Comparison of ENCODE assay signal across 8 mouse cellular contexts in genomic region chr15:99049473-99050253, GRCm38 (mm10). TPM values are rescaled to one million over a fixed set of nuclear protein-coding genes. Genes with fewer than 3 reads are reported as not detected.
DNase-seq lines count a peak whose midpoint lies in the region; ATAC-seq and TF ChIP-seq lines count a peak whose summit lies in the region.
"Had no signal": no experiment of that assay in that cellular context is flagged by ENCODE, and none has a peak within 500 bp of the region (broad histone marks: within the 10 kb centered on the region; RNA-seq: fewer than 3 reads in every experiment).

No protein-coding gene starts in this region.

- H3K27me3 ChIP-seq in kidney, embryonic 16.5 days (ENCODE audit: insufficient read depth, low read length) = peaks cover 25% of the 10 kb centered on the region
- peaks cover 23% of the 10 kb centered on the region for H3K27me3 ChIP-seq in liver, postnatal 0 days (ENCODE audit: insufficient read depth, low read length)

- peak; percentile 93 for TF ChIP-seq CTCF in liver, postnatal 0 days (IDR thresholded peaks at IDR 0.05; ENCODE audit: low read depth)

- no peak for TF ChIP-seq EP300 in liver, postnatal 0 days (IDR thresholded peaks at IDR 0.05; ENCODE audit: low read depth)

- no peak overlapping the region for H3K4me3 ChIP-seq in kidney, embryonic 16.5 days (ENCODE audit: low read length)
- no peak overlapping the region for H3K4me3 ChIP-seq in liver, postnatal 0 days (ENCODE audit: low read depth, low read length)
- H3K4me3 ChIP-seq: liver, embryonic 13.5 days had no signal

- no peak overlapping the region for H3K27ac ChIP-seq in kidney, embryonic 16.5 days (ENCODE audit: low read length)
- H3K27ac ChIP-seq in liver, postnatal 0 days (ENCODE audit: low read depth) = no peak overlapping the region
- H3K27ac ChIP-seq: liver, embryonic 13.5 days had no signal

- no peak overlapping the region for H3K9ac ChIP-seq in kidney, embryonic 16.5 days (replicated peaks; ENCODE audit: low read length)
- no peak overlapping the region for H3K9ac ChIP-seq in liver, postnatal 0 days (replicated peaks)
- H3K9ac ChIP-seq: liver, embryonic 13.5 days had no signal

- H3K4me2 ChIP-seq in kidney, embryonic 16.5 days (replicated peaks; ENCODE audit: low read depth, low read length) = no peak overlapping the region
- no peak overlapping the region for H3K4me2 ChIP-seq in liver, postnatal 0 days (ENCODE audit: low read depth, low read length)
- H3K4me2 ChIP-seq: liver, embryonic 13.5 days had no signal

- H3K9me3 ChIP-seq in kidney, embryonic 16.5 days (ENCODE audit: low read length) = no peaks in the 10 kb centered on the region
- H3K9me3 ChIP-seq in liver, postnatal 0 days (ENCODE audit: low read length) = no peaks in the 10 kb centered on the region
- H3K9me3 ChIP-seq: liver, embryonic 13.5 days had no signal

- no peaks in the 10 kb centered on the region for H3K36me3 ChIP-seq in kidney, embryonic 16.5 days (ENCODE audit: insufficient read depth, low read length)
- H3K36me3 ChIP-seq in liver, postnatal 0 days (replicated peaks; ENCODE audit: insufficient read depth, low read length) = no peaks in the 10 kb centered on the region
- H3K36me3 ChIP-seq: liver, embryonic 13.5 days had no signal

- ATAC-seq in kidney, embryonic 16.5 days (ENCODE audit: low FRiP score, low TSS enrichment) = no peak
- ATAC-seq in hematopoietic stem cell, adult 5-6 weeks (replicated peaks in 1 of 2; ENCODE audit: insufficient read depth in 1 of 2, low FRiP score in 2 of 2, low TSS enrichment in 1 of 2, low read depth in 1 of 2, poor library complexity in 2 of 2, severe bottlenecking in 2 of 2) = peak; percentile 42 to 75; a peak in 3 of 4 replicates
- no peak for ATAC-seq in liver, postnatal 0 days

- WGBS in kidney, embryonic 16.5 days = 34% methylated on average over 13 of the region's 13 CpGs
- 32% methylated on average over 13 of the region's 13 CpGs for WGBS in liver, postnatal 0 days (ENCODE audit: insufficient replicate concordance)

- DNase-seq in kidney, adult 18-20 months = peak; percentile 59
- peak; percentile 85 for DNase-seq in ES-CJ7 (ENCODE audit: low read depth, low spot score)
- peak; percentile 61 for DNase-seq in cerebellum, adult 8-10 months
- DNase-seq in liver, postnatal 0 days = peak; percentile 55
- peak; percentile 73 to 74 for DNase-seq in right cerebral cortex, postnatal 10 days (ENCODE audit: low spot score in 2 of 2)
- DNase-seq: liver, embryonic 13.5 days had no signal

- H3K4me1 ChIP-seq in kidney, embryonic 16.5 days (ENCODE audit: insufficient read depth, low read length) = peaks cover 7% of the 10 kb centered on the region
- no peaks in the 10 kb centered on the region; the same call in 1 of the 2 replicates for H3K4me1 ChIP-seq in liver, postnatal 0 days (ENCODE audit: insufficient read depth)

RNA-seq across cellular contexts. Expression of gene Prph, which starts 5.3 kb away (rescaled TPM):
- 3.3 and 5.8 TPM in 2 replicates for polyA plus RNA-seq in kidney, embryonic 16.5 days (2015; fragmentation: Nextera tagmentation; extraction: Ambion mirVana)
- total RNA-seq in hematopoietic stem cell, adult 5-6 weeks (2017) = not detected in 2 replicates
- polyA plus RNA-seq in liver, postnatal 0 days (2015; fragmentation: Nextera tagmentation; extraction: Ambion mirVana) = 0.53 and 0.85 TPM in 2 replicates

RNA-seq across cellular contexts. Expression of gene Tuba1c, which starts 20.0 kb away (rescaled TPM):
- 213 and 219 TPM in 2 replicates for polyA plus RNA-seq in kidney, embryonic 16.5 days (2015; fragmentation: Nextera tagmentation; extraction: Ambion mirVana)
- total RNA-seq in hematopoietic stem cell, adult 5-6 weeks (2017) = 58.2 and 65.1 TPM in 2 replicates
- 149 and 152 TPM in 2 replicates for polyA plus RNA-seq in liver, postnatal 0 days (2015; fragmentation: Nextera tagmentation; extraction: Ambion mirVana)

RNA-seq across cellular contexts. Expression of gene Troap, which starts 24.7 kb away (rescaled TPM):
- 35.8 and 45.8 TPM in 2 replicates for polyA plus RNA-seq in kidney, embryonic 16.5 days (2015; fragmentation: Nextera tagmentation; extraction: Ambion mirVana)
- 13.4 and 15.9 TPM in 2 replicates for total RNA-seq in hematopoietic stem cell, adult 5-6 weeks (2017)
- 5.6 and 6.7 TPM in 2 replicates for polyA plus RNA-seq in liver, postnatal 0 days (2015; fragmentation: Nextera tagmentation; extraction: Ambion mirVana)

RNA-seq across cellular contexts. Expression of gene C1ql4, which starts 38.0 kb away (rescaled TPM):
- 0.94 and 1.2 TPM in 2 replicates for polyA plus RNA-seq in kidney, embryonic 16.5 days (2015; fragmentation: Nextera tagmentation; extraction: Ambion mirVana)
- not detected in 2 replicates for total RNA-seq in hematopoietic stem cell, adult 5-6 weeks (2017)
- polyA plus RNA-seq in liver, postnatal 0 days (2015; fragmentation: Nextera tagmentation; extraction: Ambion mirVana) = 0.12 TPM in 1 of 2 replicates, not detected in the other
- polyA plus RNA-seq: liver, embryonic 13.5 days had no signal

RNA-seq across cellular contexts. Expression of gene Dnajc22, which starts 43.3 kb away (rescaled TPM):
- 8.0 and 10.0 TPM in 2 replicates for polyA plus RNA-seq in kidney, embryonic 16.5 days (2015; fragmentation: Nextera tagmentation; extraction: Ambion mirVana)
- total RNA-seq in hematopoietic stem cell, adult 5-6 weeks (2017) = not detected in 2 replicates
- 28.2 and 29.6 TPM in 2 replicates for polyA plus RNA-seq in liver, postnatal 0 days (2015; fragmentation: Nextera tagmentation; extraction: Ambion mirVana)

Comparison
In these comparisons a context has a peak if more than half of its experiments do, and no peak if none do; other contexts are left out.
1. ATAC-seq: peak in hematopoietic stem cell, adult 5-6 weeks (2 of 2); none in kidney, embryonic 16.5 days (single experiment) and liver, postnatal 0 days (single experiment).
2. Peak in every context shown above with its lines, with median percentiles within 50 percentile points of each other: DNase-seq.